Mouse (Mus musculus): ENCODE measurements around the gene Asb7.

- TF ChIP-seq CTCF (IDR thresholded peaks at IDR 0.05; ENCODE audit: borderline replicate concordance, control insufficient read depth, extremely low read depth, insufficient read depth, low read length, poor library complexity) (no peak), POLR2A (IDR thresholded peaks at IDR 0.05; ENCODE audit: control insufficient read depth, extremely low read depth, insufficient read depth, low read length, poor library complexity) (no peak)
Observed at GRCm38 (mm10) chr7:66734993-66735392, 45.6 kb upstream of the Asb7 start.
